Mouse (Mus musculus): ENCODE data around the gene Nes. TPM values are rescaled to one million over a fixed set of nuclear protein-coding genes. Genes with fewer than 3 reads are reported as not detected.
A peak's percentile ranks its signal among the peaks of the same experiment; 100 is the strongest.

Nes gene
- polyA plus RNA-seq, 1 experiment from 2014 or later = 28.9 TPM

DNA sequence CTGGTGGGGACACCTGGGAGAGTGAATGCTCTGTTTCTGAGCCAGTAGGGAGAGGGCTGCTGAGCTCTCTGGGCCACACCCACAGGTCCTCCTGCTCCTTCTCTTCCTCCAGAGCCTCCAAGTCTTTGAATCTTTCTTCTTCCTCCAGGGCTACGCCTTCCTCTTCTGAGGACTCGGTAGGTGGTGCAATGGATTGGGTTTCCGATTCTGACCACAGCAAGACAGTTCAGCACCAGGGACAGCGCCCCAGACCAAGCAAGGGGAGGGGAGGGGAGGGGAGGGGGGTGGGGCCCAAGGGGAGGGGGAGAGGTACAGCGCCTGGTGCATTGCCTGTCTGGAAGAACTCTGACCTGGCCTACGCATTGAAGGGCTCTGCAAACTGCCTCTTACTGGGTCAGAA, 22.6 kb downstream of the Nes start:
- no peak overlapping the region for H3K4me2 ChIP-seq (ENCODE audit: low read length)
- DNase-seq (ENCODE audit: low spot score) (peak; percentile 68), ATAC-seq (replicated peaks; ENCODE audit: low FRiP score, low read depth) (no peak)
- peaks cover 5% of the 10 kb centered on the region; the same call in 1 of the 2 replicates for H3K4me1 ChIP-seq (replicated peaks; ENCODE audit: insufficient read depth, low read length)
- WGBS = 1% methylated on average over 4 of the region's 6 CpGs
- TF ChIP-seq CTCF (IDR thresholded peaks at IDR 0.05; ENCODE audit: low read depth) = no peak
- no peaks in the 10 kb centered on the region for H3K36me3 ChIP-seq (ENCODE audit: insufficient read depth, low read length)
- H3K4me3 ChIP-seq (replicated peaks; ENCODE audit: low read depth, low read length) = no peak overlapping the region
- no peaks in the 10 kb centered on the region for H3K9me3 ChIP-seq (replicated peaks; ENCODE audit: low read length)
- peaks cover 44% of the 10 kb centered on the region for H3K27me3 ChIP-seq (ENCODE audit: insufficient read depth, low read length)
- H3K9ac ChIP-seq (ENCODE audit: low read depth, low read length) = no peak overlapping the region
- no peak overlapping the region for H3K27ac ChIP-seq

DNA sequence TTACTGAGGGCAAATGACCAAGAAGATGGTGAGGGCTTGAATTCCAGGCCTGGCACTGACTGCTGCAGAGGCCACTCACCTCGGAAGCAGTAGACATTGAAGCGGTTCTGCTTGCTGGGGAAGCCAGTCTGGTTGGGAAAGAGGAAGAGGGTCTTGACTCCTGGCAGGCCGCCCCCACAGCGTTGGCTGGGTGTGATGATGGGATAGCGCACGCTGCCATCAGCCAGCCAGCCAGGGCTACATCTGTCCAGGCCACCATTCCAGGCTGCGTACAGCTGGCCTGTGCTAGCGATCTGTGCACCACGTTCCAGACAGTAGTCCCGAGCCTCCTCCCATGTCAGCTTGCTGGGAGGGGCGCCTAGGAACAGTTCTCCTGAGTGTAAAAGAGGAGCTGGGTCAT, 24.5 kb downstream of the Nes start:
- no peak for DNase-seq (ENCODE audit: low spot score)
- Histone ChIP-seq H3K9me3 (replicated peaks; ENCODE audit: low read length) (no peaks in the 10 kb centered on the region), H3K36me3 (ENCODE audit: insufficient read depth, low read length) (no peaks in the 10 kb centered on the region), H3K4me1 (replicated peaks; ENCODE audit: insufficient read depth, low read length) (peaks cover 5% of the 10 kb centered on the region; the same call in 1 of the 2 replicates), H3K4me3 (replicated peaks; ENCODE audit: low read depth, low read length) (no peak overlapping the region), H3K27ac (no peak overlapping the region), H3K27me3 (ENCODE audit: insufficient read depth, low read length) (peaks cover 63% of the 10 kb centered on the region), H3K4me2 (ENCODE audit: low read length) (no peak overlapping the region), H3K9ac (ENCODE audit: low read depth, low read length) (no peak overlapping the region)
- ATAC-seq (replicated peaks; ENCODE audit: low FRiP score, low read depth) = no peak
- 33% methylated on average over 11 of the region's 11 CpGs for WGBS
- TF ChIP-seq CTCF (IDR thresholded peaks at IDR 0.05; ENCODE audit: low read depth) = no peak

DNA sequence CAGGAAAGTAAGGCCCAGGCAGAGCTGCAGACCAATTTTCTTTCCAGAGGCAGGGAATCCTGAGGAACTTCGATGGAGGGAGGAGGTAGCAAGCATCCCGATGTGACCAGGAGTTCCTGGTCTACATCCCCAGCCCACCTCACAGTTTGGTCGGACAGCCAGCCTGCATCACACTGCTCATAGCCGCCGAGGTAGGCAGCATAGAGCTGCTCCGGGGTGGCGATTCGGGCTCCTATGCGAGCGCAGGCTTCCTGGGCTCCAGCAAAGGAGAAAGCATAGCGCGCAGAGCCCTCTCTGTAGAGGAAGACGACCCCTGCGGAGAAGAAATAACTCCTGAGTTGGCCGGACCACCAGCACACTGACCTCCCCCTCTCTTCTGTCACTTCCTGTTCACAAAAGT, 25.5 kb downstream of the Nes start:
- WGBS = 2% methylated on average over 15 of the region's 15 CpGs
- no peak for TF ChIP-seq CTCF (IDR thresholded peaks at IDR 0.05; ENCODE audit: low read depth)

DNA sequence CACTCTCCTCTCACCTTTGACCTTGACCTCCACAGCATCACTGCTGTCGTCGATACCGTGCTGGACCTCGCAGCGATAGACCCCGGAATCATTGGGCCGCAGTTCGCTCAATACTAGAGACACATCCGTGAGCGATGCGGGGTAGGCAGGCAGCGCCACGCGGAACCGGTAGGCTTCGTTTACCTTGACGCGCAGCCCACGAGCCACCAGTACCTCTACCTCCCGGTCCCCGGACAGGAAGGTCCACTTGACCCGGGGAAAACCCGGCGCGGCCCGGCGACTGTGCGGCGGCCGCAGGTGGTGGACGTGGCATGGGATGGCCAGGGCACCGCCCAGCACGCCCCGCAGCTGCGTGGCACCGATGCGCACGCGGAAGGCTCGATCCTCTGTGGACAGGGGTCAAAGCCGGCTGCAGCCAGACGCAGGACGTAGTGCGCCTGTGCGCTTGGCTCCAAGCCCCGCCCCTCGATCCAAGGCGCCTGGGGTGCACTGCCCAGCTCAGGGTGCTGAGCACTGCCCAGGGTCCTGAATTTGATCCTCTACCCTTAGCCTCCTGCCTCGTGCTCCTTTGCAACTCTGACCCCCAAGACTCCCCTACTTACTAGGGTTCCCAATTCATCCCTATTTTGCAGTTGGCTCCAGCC, 26.2 kb downstream of the Nes start:
- Histone ChIP-seq H3K9ac (ENCODE audit: low read depth, low read length) (no peak overlapping the region), H3K4me3 (replicated peaks; ENCODE audit: low read depth, low read length) (peak overlapping the region; percentile 30), H3K36me3 (ENCODE audit: insufficient read depth, low read length) (no peaks in the 10 kb centered on the region), H3K4me1 (replicated peaks; ENCODE audit: insufficient read depth, low read length) (peaks cover 5% of the 10 kb centered on the region; the same call in 1 of the 2 replicates), H3K9me3 (replicated peaks; ENCODE audit: low read length) (no peaks in the 10 kb centered on the region), H3K27ac (no peak overlapping the region), H3K27me3 (ENCODE audit: insufficient read depth, low read length) (peaks cover 79% of the 10 kb centered on the region), H3K4me2 (ENCODE audit: low read length) (peak overlapping the region; percentile 50)
- ATAC-seq (replicated peaks; ENCODE audit: low FRiP score, low read depth) (0 out of 2 replicates have a peak, but pooled peaks have one; percentile 44), DNase-seq (ENCODE audit: low spot score) (peak; percentile 55)
- TF ChIP-seq CTCF (IDR thresholded peaks at IDR 0.05; ENCODE audit: low read depth) = no peak
- WGBS = 1% methylated on average over 49 of the region's 49 CpGs

More for the DNA sequence above, 25.5 kb downstream of the Nes start:
- DNase-seq (ENCODE audit: low spot score) (no peak), ATAC-seq (replicated peaks; ENCODE audit: low FRiP score, low read depth) (no peak)
- Histone ChIP-seq H3K4me2 (ENCODE audit: low read length) (0 out of 2 replicates have a peak overlapping the region, but pooled peaks have one; percentile 50), H3K27me3 (ENCODE audit: insufficient read depth, low read length) (peaks cover 72% of the 10 kb centered on the region), H3K4me3 (replicated peaks; ENCODE audit: low read depth, low read length) (no peak overlapping the region), H3K4me1 (replicated peaks; ENCODE audit: insufficient read depth, low read length) (peaks cover 5% of the 10 kb centered on the region; the same call in 1 of the 2 replicates), H3K9ac (ENCODE audit: low read depth, low read length) (no peak overlapping the region), H3K27ac (no peak overlapping the region), H3K9me3 (replicated peaks; ENCODE audit: low read length) (no peaks in the 10 kb centered on the region), H3K36me3 (ENCODE audit: insufficient read depth, low read length) (no peaks in the 10 kb centered on the region)

DNA sequence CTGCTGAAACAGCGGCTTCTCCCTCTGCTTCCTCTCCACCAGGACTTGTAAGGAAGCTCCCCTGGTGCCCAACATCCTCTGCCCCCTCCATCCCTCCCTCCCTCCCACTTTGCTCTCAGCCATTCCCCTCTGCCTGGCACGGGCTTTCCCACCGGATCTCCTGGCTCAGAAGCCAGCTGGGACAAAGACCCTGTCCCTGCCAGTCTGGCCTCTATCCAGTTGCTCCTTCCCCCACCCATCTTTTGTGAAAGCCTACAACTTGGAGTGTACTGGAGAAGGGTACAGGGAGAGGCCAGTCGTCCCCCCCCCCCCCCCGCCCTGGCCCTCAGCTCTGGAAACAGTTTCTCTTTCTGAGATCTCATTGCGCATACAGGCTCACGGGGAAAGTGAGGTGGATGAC, 27.9 kb downstream of the Nes start:
- TF ChIP-seq CTCF (IDR thresholded peaks at IDR 0.05; ENCODE audit: low read depth) = no peak
- DNase-seq (ENCODE audit: low spot score) (no peak), ATAC-seq (replicated peaks; ENCODE audit: low FRiP score, low read depth) (no peak)
- no peak overlapping the region for H3K27ac ChIP-seq
- peaks cover 5% of the 10 kb centered on the region; the same call in 1 of the 2 replicates for H3K4me1 ChIP-seq (replicated peaks; ENCODE audit: insufficient read depth, low read length)
- 6% methylated on average over 7 of the region's 7 CpGs for WGBS
- no peak overlapping the region for H3K4me2 ChIP-seq (ENCODE audit: low read length)
- no peak overlapping the region for H3K4me3 ChIP-seq (replicated peaks; ENCODE audit: low read depth, low read length)
- no peaks in the 10 kb centered on the region for H3K36me3 ChIP-seq (ENCODE audit: insufficient read depth, low read length)
- no peak overlapping the region for H3K9ac ChIP-seq (ENCODE audit: low read depth, low read length)
- peaks cover 90% of the 10 kb centered on the region for H3K27me3 ChIP-seq (ENCODE audit: insufficient read depth, low read length)
- H3K9me3 ChIP-seq (replicated peaks; ENCODE audit: low read length) = no peaks in the 10 kb centered on the region

DNA sequence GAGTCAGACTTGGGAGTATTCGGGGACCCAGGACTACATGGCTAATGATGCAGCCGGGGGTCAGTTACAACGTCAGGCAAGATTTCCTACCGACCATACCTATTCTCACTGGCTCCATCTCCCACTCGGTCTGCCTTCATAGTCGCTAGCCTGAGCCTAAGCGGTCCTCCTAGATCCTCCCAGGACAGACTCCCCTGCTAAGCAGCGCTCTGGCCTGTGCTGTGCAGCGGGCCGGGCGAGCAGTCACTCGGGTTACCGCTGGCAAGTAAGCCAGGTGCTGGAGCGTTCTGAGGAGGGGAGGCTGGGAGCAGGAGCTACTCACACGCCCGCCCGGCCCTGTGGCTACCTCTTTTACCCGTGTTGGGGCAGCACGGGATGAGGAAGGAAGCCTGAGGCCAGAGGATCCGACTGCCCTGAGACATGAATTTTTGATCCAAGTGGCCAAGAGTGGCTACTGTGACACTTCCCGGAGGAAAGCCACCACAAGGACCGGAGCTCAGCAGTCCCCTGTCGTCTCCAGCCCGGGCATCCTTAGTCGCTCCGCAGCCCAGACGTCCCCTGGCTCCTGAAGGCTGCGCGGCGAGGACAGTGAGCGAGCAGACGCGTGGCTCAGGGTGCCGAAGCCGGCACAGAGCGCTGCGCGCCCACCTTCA, 28.5 kb downstream of the Nes start:
- no peak for TF ChIP-seq CTCF (IDR thresholded peaks at IDR 0.05; ENCODE audit: low read depth)
- ATAC-seq (replicated peaks; ENCODE audit: low FRiP score, low read depth) = no peak
- H3K9me3 ChIP-seq (replicated peaks; ENCODE audit: low read length) = no peaks in the 10 kb centered on the region

More for the DNA sequence above, 28.5 kb downstream of the Nes start:
- no peak for DNase-seq (ENCODE audit: low spot score)
- Histone ChIP-seq H3K4me2 (ENCODE audit: low read length) (peak overlapping the region; percentile 65), H3K27me3 (ENCODE audit: insufficient read depth, low read length) (peaks cover 87% of the 10 kb centered on the region), H3K36me3 (ENCODE audit: insufficient read depth, low read length) (no peaks in the 10 kb centered on the region), H3K9ac (ENCODE audit: low read depth, low read length) (no peak overlapping the region), H3K27ac (no peak overlapping the region), H3K4me3 (replicated peaks; ENCODE audit: low read depth, low read length) (peak overlapping the region; percentile 36), H3K4me1 (replicated peaks; ENCODE audit: insufficient read depth, low read length) (peaks cover 5% of the 10 kb centered on the region; the same call in 1 of the 2 replicates)
- WGBS = under 1% methylated on average over 37 of the region's 38 CpGs
